Mouse (Mus musculus): ENCODE data around the gene Chn1. TPM values are rescaled to one million over a fixed set of nuclear protein-coding genes. Genes with fewer than 3 reads are reported as not detected.

The Chn1 gene
- 0.59 TPM for total RNA-seq (2023)

GRCm38 (mm10) chr2:73774786-73775682 is at the start of gene Chn1:
Gene Chn1 (minus strand): TSS chr2:73775346.

GRCm38 (mm10) chr2:73580166-73580565 is 195.0 kb downstream of the Chn1 start, which contains the start of gene Chrna1:
Gene Chrna1 (minus strand): TSS chr2:73580338.

Other genes starting within 250 kb of the Chn1 start
- 171 TPM for gene Wipf1, start 245.6 kb downstream of the Chn1 start, total RNA-seq (2023)
- gene Chrna1, start 195.0 kb downstream of the Chn1 start, total RNA-seq (2023): not detected
- gene Atf2, start 117.3 kb upstream of the Chn1 start, total RNA-seq (2023): 88.7 TPM
- gene Atp5g3, start 136.0 kb upstream of the Chn1 start, total RNA-seq (2023): 181 TPM

Measured in CD4-positive naive resting alpha-beta T cell, adult 57 days (primary cell).